Mouse (Mus musculus): ENCODE results near the gene Diaph3.
"Not testable (repeated sequence)": the region's sequence is repeated elsewhere in the genome, so short reads cannot be mapped to it uniquely, and the experiment has no call there.

Gene Diaph3

GRCm38 (mm10) chr14:86738916-86739315 lies 402.1 kb downstream of the Diaph3 start:
- no peak for DNase-seq (ENCODE audit: extremely low spot score)

- DNase-seq (ENCODE audit: extremely low spot score), result no peak
These were observed 404.4 kb downstream of the Diaph3 start for GRCm38 (mm10) chr14:86736646-86737045.

GRCm38 (mm10) chr14:86731300-86731699 lies 409.7 kb downstream of the Diaph3 start:
- no peak for DNase-seq (ENCODE audit: extremely low spot score)

- DNase-seq (ENCODE audit: extremely low spot score), result no peak
These were observed 411.4 kb downstream of the Diaph3 start for GRCm38 (mm10) chr14:86729617-86730098.

- no peak for DNase-seq (ENCODE audit: extremely low spot score)
These were observed 413.4 kb downstream of the Diaph3 start for GRCm38 (mm10) chr14:86727538-86728045.

GRCm38 (mm10) chr14:86721768-86722167 lies 419.3 kb downstream of the Diaph3 start:
- no peak for DNase-seq (ENCODE audit: extremely low spot score)

GRCm38 (mm10) chr14:86721082-86721481 lies 420.0 kb downstream of the Diaph3 start:
- DNase-seq (ENCODE audit: extremely low spot score), result no peak

- DNase-seq (ENCODE audit: extremely low spot score), result not testable (repeated sequence)
These were observed 420.6 kb downstream of the Diaph3 start for GRCm38 (mm10) chr14:86720408-86720807.

- DNase-seq (ENCODE audit: extremely low spot score), result no peak
These were observed 426.8 kb downstream of the Diaph3 start for GRCm38 (mm10) chr14:86714088-86714690.

GRCm38 (mm10) chr14:86704080-86704479 lies 437.0 kb downstream of the Diaph3 start:
- no peak for DNase-seq (ENCODE audit: extremely low spot score)

- no peak for DNase-seq (ENCODE audit: extremely low spot score)
These were observed 439.9 kb downstream of the Diaph3 start for GRCm38 (mm10) chr14:86701145-86701544.

GRCm38 (mm10) chr14:86697887-86698286 lies 443.1 kb downstream of the Diaph3 start:
- no peak for DNase-seq (ENCODE audit: extremely low spot score)

- DNase-seq (ENCODE audit: extremely low spot score), result no peak
These were observed 448.3 kb downstream of the Diaph3 start for GRCm38 (mm10) chr14:86692714-86693113.

- no peak for DNase-seq (ENCODE audit: extremely low spot score)
These were observed 449.7 kb downstream of the Diaph3 start for GRCm38 (mm10) chr14:86691298-86691697.

- DNase-seq (ENCODE audit: extremely low spot score), result no peak
These were observed 456.2 kb downstream of the Diaph3 start for GRCm38 (mm10) chr14:86684585-86685503.

GRCm38 (mm10) chr14:86681951-86682350 lies 459.1 kb downstream of the Diaph3 start:
- no peak for DNase-seq (ENCODE audit: extremely low spot score)

GRCm38 (mm10) chr14:86678992-86679391 lies 462.0 kb downstream of the Diaph3 start:
- DNase-seq (ENCODE audit: extremely low spot score), result no peak

- DNase-seq (ENCODE audit: extremely low spot score), result no peak
These were observed 462.8 kb downstream of the Diaph3 start for GRCm38 (mm10) chr14:86678179-86678780.

GRCm38 (mm10) chr14:86677015-86677414 lies 464.0 kb downstream of the Diaph3 start:
- DNase-seq (ENCODE audit: extremely low spot score), result no peak

GRCm38 (mm10) chr14:86675314-86675713 lies 465.7 kb downstream of the Diaph3 start:
- peak; percentile 11 for DNase-seq (ENCODE audit: extremely low spot score)

GRCm38 (mm10) chr14:86662846-86663245 lies 478.2 kb downstream of the Diaph3 start:
- no peak for DNase-seq (ENCODE audit: extremely low spot score)

- no peak for DNase-seq (ENCODE audit: extremely low spot score)
These were observed 480.5 kb downstream of the Diaph3 start for GRCm38 (mm10) chr14:86660556-86660955.

Measured in embryo, embryonic 9.5 days (tissue).